Mouse (Mus musculus) MEL (cell line): ENCODE data around the gene Grin2b. TPM values are rescaled to one million over a fixed set of nuclear protein-coding genes. Genes with fewer than 3 reads are reported as not detected.

Experiments
- DNase-seq: peaks from one replicate; pipeline ENCODE4 v3.0.0; 2011; ENCODE audit warnings: low read depth, low spot score
- H3K27ac ChIP-seq: 2 replicates; pipeline ENCODE4 v1.5.1; 2012; ENCODE audit warnings: low read depth, mild to moderate bottlenecking, control low read depth, low read length, moderate library complexity; ENCODE audit not compliant: control insufficient read depth
- H3K27me3 ChIP-seq, 2 experiments: fragments of 150-350 bp in 1 of 2; sonication (generic) in 1 of 2; 2 replicates each; pipeline ENCODE4 v1.6.1; 2012; ENCODE audit warnings: low read length in 2 of 2, mild to moderate bottlenecking in 2 of 2, improper control_type of control experiment in 1 of 2, moderate library complexity in 1 of 2; ENCODE audit not compliant: insufficient read depth in 2 of 2, control insufficient read depth in 1 of 2
- H3K36me3 ChIP-seq, 2 experiments: 2 replicates each; pipeline ENCODE4 v1.6.1; 2012 to 2014; ENCODE audit warnings: low read length in 2 of 2, improper control_type of control experiment in 1 of 2, inconsistent platforms in 1 of 2, mild to moderate bottlenecking in 1 of 2; ENCODE audit not compliant: insufficient read depth in 2 of 2, control insufficient read depth in 1 of 2
- H3K4me1 ChIP-seq, 2 experiments: fragments of 150-350 bp in 1 of 2; sonication (generic) in 1 of 2; 2 replicates each; pipeline ENCODE4 v1.6.1; 2012; ENCODE audit warnings: low read length in 2 of 2, improper control_type of control experiment in 1 of 2, mild to moderate bottlenecking in 1 of 2; ENCODE audit not compliant: insufficient read depth in 2 of 2, control insufficient read depth in 1 of 2
- H3K4me3 ChIP-seq, 2 experiments: fragments of 150-350 bp in 1 of 2; sonication (generic) in 1 of 2; 2 replicates each; pipeline ENCODE4 v1.5.1; 2012; ENCODE audit warnings: low read depth in 2 of 2, low read length in 2 of 2, mild to moderate bottlenecking in 2 of 2, moderate library complexity in 2 of 2, control low read depth in 1 of 2, improper control_type of control experiment in 1 of 2; ENCODE audit not compliant: control insufficient read depth in 1 of 2, insufficient read depth in 1 of 2
- H3K79me2 ChIP-seq: 2 replicates; pipeline ENCODE4 v1.6.1; 2012; ENCODE audit warnings: mild to moderate bottlenecking, low read length, moderate library complexity; ENCODE audit not compliant: control insufficient read depth, poor library complexity, insufficient read depth
- H3K9ac ChIP-seq: 2 replicates; pipeline ENCODE4 v1.6.1; 2012; ENCODE audit warnings: low read depth, mild to moderate bottlenecking, control low read depth, low read length, moderate library complexity; ENCODE audit not compliant: control insufficient read depth, poor library complexity, severe bottlenecking
- H3K9me3 ChIP-seq: fragments of 150-350 bp; sonication (generic); replicated peaks from 2 replicates; pipeline ENCODE4 v1.6.1; 2012; ENCODE audit warnings: mild to moderate bottlenecking, low read length, improper control_type of control experiment, moderate library complexity; ENCODE audit not compliant: insufficient read depth
- BHLHE40 ChIP-seq: IDR thresholded peaks from 2 replicates; pipeline ENCODE4 v1.6.1; 2012; ENCODE audit warnings: low read depth, mild to moderate bottlenecking, inconsistent platforms, low read length, improper control_type of control experiment, borderline replicate concordance
- CHD1 ChIP-seq: IDR thresholded peaks from 2 replicates; pipeline ENCODE4 v1.6.1; 2012; ENCODE audit warnings: low read depth, mild to moderate bottlenecking, inconsistent platforms, low read length, improper control_type of control experiment
- CTCF ChIP-seq, 3 experiments: IDR thresholded peaks in 2 of 3; conservative IDR thresholded peaks in 1 of 3; 2 replicates each; pipeline ENCODE4 v1.5.1; 2011 to 2012; ENCODE audit warnings: low read length in 3 of 3, low read depth in 2 of 3, mild to moderate bottlenecking in 2 of 3, improper control_type of control experiment in 1 of 3, inconsistent platforms in 1 of 3, mixed read lengths in 1 of 3, moderate library complexity in 1 of 3; ENCODE audit not compliant: control insufficient read depth in 1 of 3, insufficient read depth in 1 of 3, poor library complexity in 1 of 3, severe bottlenecking in 1 of 3
- E2F4 ChIP-seq: IDR thresholded peaks from 2 replicates; pipeline ENCODE4 v1.6.1; 2011; ENCODE audit warnings: low read depth, low read length, improper control_type of control experiment, borderline replicate concordance
- ELF1 ChIP-seq: IDR thresholded peaks from 2 replicates; pipeline ENCODE4 v1.6.1; 2014; ENCODE audit warnings: low read depth, mild to moderate bottlenecking, inconsistent platforms, low read length, improper control_type of control experiment, moderate library complexity
- EP300 ChIP-seq, 2 experiments: IDR thresholded peaks; 2 replicates each; pipeline ENCODE4 v1.6.1; 2011; ENCODE audit warnings: improper control_type of control experiment in 2 of 2, low read length in 2 of 2, low read depth in 1 of 2, mild to moderate bottlenecking in 1 of 2
- GATA1 ChIP-seq: IDR thresholded peaks from 2 replicates; pipeline ENCODE4 v1.6.1; 2011; ENCODE audit warnings: low read depth, low read length, improper control_type of control experiment
- HCFC1 ChIP-seq: IDR thresholded peaks from 2 replicates; pipeline ENCODE4 v1.6.1; 2012; ENCODE audit warnings: low read depth, mild to moderate bottlenecking, inconsistent platforms, low read length, improper control_type of control experiment, moderate library complexity
- KAT2A ChIP-seq: conservative IDR thresholded peaks from 2 replicates; pipeline ENCODE4 v1.6.1; 2012; ENCODE audit warnings: low read depth, low read length, improper control_type of control experiment, inconsistent platforms
- MAZ ChIP-seq: IDR thresholded peaks from 2 replicates; pipeline ENCODE4 v1.6.1; 2012; ENCODE audit warnings: low read depth, mild to moderate bottlenecking, inconsistent platforms, low read length, improper control_type of control experiment
- MEF2A ChIP-seq: IDR thresholded peaks from 2 replicates; pipeline ENCODE4 v1.6.1; 2014; ENCODE audit warnings: low read depth, mild to moderate bottlenecking, inconsistent platforms, low read length, improper control_type of control experiment; ENCODE audit not compliant: poor library complexity, insufficient replicate concordance, severe bottlenecking; ENCODE audit errors: extremely low read depth
- MXI1 ChIP-seq: IDR thresholded peaks from 2 replicates; pipeline ENCODE4 v1.6.1; 2011; ENCODE audit warnings: mild to moderate bottlenecking, low read depth, low read length, improper control_type of control experiment
- MYB ChIP-seq: IDR thresholded peaks from 2 replicates; pipeline ENCODE4 v1.6.1; 2011; ENCODE audit warnings: mild to moderate bottlenecking, low read depth, low read length, improper control_type of control experiment
- NELFE ChIP-seq: IDR thresholded peaks from 2 replicates; pipeline ENCODE4 v1.6.1; 2011; ENCODE audit warnings: low read depth, low read length, improper control_type of control experiment
- NRF1 ChIP-seq: IDR thresholded peaks from 2 replicates; pipeline ENCODE4 v1.6.1; 2014; ENCODE audit warnings: low read depth, mild to moderate bottlenecking, inconsistent platforms, low read length, improper control_type of control experiment, moderate library complexity; ENCODE audit not compliant: poor library complexity, insufficient read depth, severe bottlenecking
- POLR2AphosphoS2 ChIP-seq: IDR thresholded peaks from 2 replicates; pipeline ENCODE4 v1.6.1; 2011; ENCODE audit warnings: low read length, improper control_type of control experiment
- POLR2AphosphoS5 ChIP-seq: IDR thresholded peaks from 2 replicates; pipeline ENCODE4 v1.6.1; 2012; ENCODE audit warnings: low read depth, borderline replicate concordance, mild to moderate bottlenecking, inconsistent platforms, low read length, moderate library complexity, mixed read lengths
- RAD21 ChIP-seq: IDR thresholded peaks from 2 replicates; pipeline ENCODE4 v1.6.1; 2011; ENCODE audit warnings: mild to moderate bottlenecking, low read depth, low read length, improper control_type of control experiment
- RCOR1 ChIP-seq: IDR thresholded peaks from 2 replicates; pipeline ENCODE4 v1.6.1; 2012; ENCODE audit warnings: low read depth, mild to moderate bottlenecking, inconsistent platforms, low read length, improper control_type of control experiment
- TAL1 ChIP-seq: IDR thresholded peaks from 2 replicates; pipeline ENCODE4 v1.6.1; 2012; ENCODE audit warnings: mild to moderate bottlenecking, inconsistent platforms, low read length, moderate library complexity, mixed read lengths
- TBP ChIP-seq: IDR thresholded peaks from 2 replicates; pipeline ENCODE4 v1.8.0; 2011; ENCODE audit warnings: low read depth, low read length, improper control_type of control experiment
- TCF12 ChIP-seq: IDR thresholded peaks from 2 replicates; pipeline ENCODE4 v1.6.1; 2014; ENCODE audit warnings: low read depth, mild to moderate bottlenecking, inconsistent platforms, low read length, improper control_type of control experiment, moderate library complexity
- UBTF ChIP-seq: IDR thresholded peaks from 2 replicates; pipeline ENCODE4 v1.6.1; 2012; ENCODE audit warnings: low read depth, mild to moderate bottlenecking, inconsistent platforms, low read length, improper control_type of control experiment, moderate library complexity, borderline replicate concordance; ENCODE audit not compliant: insufficient read depth
- USF2 ChIP-seq, 2 experiments: IDR thresholded peaks; 2 replicates each; pipeline ENCODE4 v1.6.1; 2011 to 2012; ENCODE audit warnings: improper control_type of control experiment in 2 of 2, low read length in 2 of 2, borderline replicate concordance in 1 of 2, inconsistent platforms in 1 of 2, low read depth in 1 of 2, mild to moderate bottlenecking in 1 of 2; ENCODE audit not compliant: insufficient read depth in 1 of 2
- ZC3H11A ChIP-seq: IDR thresholded peaks from 2 replicates; pipeline ENCODE4 v1.6.1; 2012; ENCODE audit warnings: low read depth, mild to moderate bottlenecking, inconsistent platforms, low read length, improper control_type of control experiment
- ZKSCAN1 ChIP-seq: IDR thresholded peaks from 2 replicates; pipeline ENCODE4 v1.6.1; 2012; ENCODE audit warnings: low read depth, mild to moderate bottlenecking, inconsistent platforms, low read length, improper control_type of control experiment, moderate library complexity
- ZMIZ1 ChIP-seq: IDR thresholded peaks from 2 replicates; pipeline ENCODE4 v1.6.1; 2012; ENCODE audit warnings: low read depth, mild to moderate bottlenecking, inconsistent platforms, low read length, improper control_type of control experiment, moderate library complexity
- polyA plus RNA-seq, 2 experiments: library from polyadenylated mRNA; stranded (reverse) in 1 of 2; unstranded in 1 of 2; fragments of >175 nt in 1 of 2; fragments of >200 nt in 1 of 2; gene quantifications; 2 replicates each; pipeline versions ENCODE4 v1.2.1 to v1.2.4; 2012; ENCODE audit warnings: low replicate concordance in 2 of 2, low read depth in 1 of 2; ENCODE audit not compliant: insufficient read length in 2 of 2, insufficient read depth in 1 of 2, missing spikeins in 1 of 2
- total RNA-seq: library from RNA; depleted of rRNA; stranded (reverse); fragments of 300-350 nt; gene quantifications from 2 replicates; pipeline ENCODE4 v1.2.3, GENCODE M21; 2012

Gene Grin2b
- total and polyA plus RNA-seq, 3 experiments = not detected

GRCm38 (mm10) chr6:136109172-136109571 lies 64.1 kb downstream of the Grin2b start:
- DNase-seq = no peak
- H3K4me3 ChIP-seq = no peak overlapping the region
- H3K79me2 ChIP-seq = no peaks in the 10 kb centered on the region
- no peak for TF ChIP-seq CTCF (IDR thresholded peaks at IDR 0.05 in 2 of 3, conservative IDR thresholded peaks at IDR 0.05 in 1 of 3; ENCODE audit: control insufficient read depth in 1 of 3, insufficient read depth in 1 of 3, low read depth in 2 of 3, low read length in 3 of 3, poor library complexity in 1 of 3, severe bottlenecking in 1 of 3)
- TF ChIP-seq HCFC1 = no peak
- no peak for TF ChIP-seq POLR2AphosphoS5
- no peak for TF ChIP-seq ELF1
- TF ChIP-seq GATA1 = no peak
- no peak for TF ChIP-seq KAT2A
- TF ChIP-seq MYB = no peak
- TF ChIP-seq NRF1 = no peak
- TF ChIP-seq MXI1 = no peak
- TF ChIP-seq USF2 (IDR thresholded peaks at IDR 0.05; ENCODE audit: borderline replicate concordance in 1 of 2, insufficient read depth in 1 of 2, low read depth in 1 of 2, low read length in 2 of 2) = no peak
- TF ChIP-seq TAL1 = no peak
- no peak for TF ChIP-seq E2F4
- TF ChIP-seq EP300 (IDR thresholded peaks at IDR 0.05; ENCODE audit: low read depth in 1 of 2, low read length in 2 of 2) = no peak
- TF ChIP-seq BHLHE40 = no peak
- TF ChIP-seq POLR2AphosphoS2 = no peak
- no peak for TF ChIP-seq TCF12
- H3K4me1 ChIP-seq = no peaks in the 10 kb centered on the region
- no peak overlapping the region for H3K9ac ChIP-seq
- no peaks in the 10 kb centered on the region for H3K9me3 ChIP-seq
- H3K36me3 ChIP-seq = no peaks in the 10 kb centered on the region
- no peaks in the 10 kb centered on the region for H3K27me3 ChIP-seq
- H3K27ac ChIP-seq = no peak overlapping the region

GRCm38 (mm10) chr6:136108466-136108865 lies 64.8 kb downstream of the Grin2b start:
- no peak for DNase-seq
- Histone ChIP-seq H3K9ac (no peak overlapping the region), H3K36me3 (no peaks in the 10 kb centered on the region), H3K4me3 (no peak overlapping the region), H3K27me3 (no peaks in the 10 kb centered on the region), H3K4me1 (no peaks in the 10 kb centered on the region), H3K27ac (no peak overlapping the region), H3K79me2 (no peaks in the 10 kb centered on the region), H3K9me3 (no peaks in the 10 kb centered on the region)
- no peak for TF ChIP-seq TBP
- no peak for TF ChIP-seq CHD1
- no peak for TF ChIP-seq UBTF
- TF ChIP-seq ELF1 = no peak
- TF ChIP-seq EP300 (IDR thresholded peaks at IDR 0.05; ENCODE audit: low read depth in 1 of 2, low read length in 2 of 2) = no peak
- no peak for TF ChIP-seq MYB
- no peak for TF ChIP-seq ZC3H11A
- TF ChIP-seq USF2 (IDR thresholded peaks at IDR 0.05; ENCODE audit: borderline replicate concordance in 1 of 2, insufficient read depth in 1 of 2, low read depth in 1 of 2, low read length in 2 of 2) = no peak
- TF ChIP-seq RAD21 = no peak
- TF ChIP-seq TAL1 = no peak
- no peak for TF ChIP-seq TCF12
- TF ChIP-seq ZKSCAN1 = no peak
- no peak for TF ChIP-seq ZMIZ1
- no peak for TF ChIP-seq NELFE
- TF ChIP-seq MAZ = no peak
- no peak for TF ChIP-seq MEF2A
- no peak for TF ChIP-seq RCOR1
- TF ChIP-seq POLR2AphosphoS2 = no peak
- TF ChIP-seq HCFC1 = no peak
